Mouse (Mus musculus): ENCODE results near the gene Traf3ip3.

GRCm38 (mm10) chr1:193172991-193173809 lies 28.3 kb downstream of the Traf3ip3 start:
- TF ChIP-seq CTCF (IDR thresholded peaks at IDR 0.05; ENCODE audit: control insufficient read depth, insufficient read depth, insufficient replicate concordance, low read depth, low read length) (no peak), POLR2A (IDR thresholded peaks at IDR 0.05; ENCODE audit: control insufficient read depth, low read depth, low read length) (peak; percentile 87)

Data from testis, adult 2 months (tissue).